Mouse (Mus musculus) MEL (cell line): Measurements from ENCODE around the gene Ttf2.

Experiments used
- CTCF ChIP-seq, 3 experiments: IDR thresholded peaks in 2 of 3; conservative IDR thresholded peaks in 1 of 3; 2 replicates each; pipeline ENCODE4 v1.5.1; 2011 to 2012; ENCODE audit warnings: low read length in 3 of 3, low read depth in 2 of 3, mild to moderate bottlenecking in 2 of 3, improper control_type of control experiment in 1 of 3, inconsistent platforms in 1 of 3, mixed read lengths in 1 of 3, moderate library complexity in 1 of 3; ENCODE audit not compliant: control insufficient read depth in 1 of 3, insufficient read depth in 1 of 3, poor library complexity in 1 of 3, severe bottlenecking in 1 of 3
- MAX ChIP-seq: IDR thresholded peaks from 2 replicates; pipeline ENCODE4 v1.6.1; 2011; ENCODE audit warnings: low read length, improper control_type of control experiment
- POLR2A ChIP-seq, 2 experiments: IDR thresholded peaks; 2 replicates each; pipeline ENCODE4 v1.6.1; 2011 to 2012; ENCODE audit warnings: low read length in 2 of 2, mild to moderate bottlenecking in 2 of 2, control low read depth in 1 of 2, improper control_type of control experiment in 1 of 2, low read depth in 1 of 2, moderate library complexity in 1 of 2; ENCODE audit not compliant: control insufficient read depth in 1 of 2, insufficient read depth in 1 of 2, poor library complexity in 1 of 2
- POLR2AphosphoS2 ChIP-seq: IDR thresholded peaks from 2 replicates; pipeline ENCODE4 v1.6.1; 2011; ENCODE audit warnings: low read length, improper control_type of control experiment
- SMC3 ChIP-seq: IDR thresholded peaks from 2 replicates; pipeline ENCODE4 v1.6.1; 2011; ENCODE audit warnings: low read depth, low read length, improper control_type of control experiment
- ZC3H11A ChIP-seq: IDR thresholded peaks from 2 replicates; pipeline ENCODE4 v1.6.1; 2012; ENCODE audit warnings: low read depth, mild to moderate bottlenecking, inconsistent platforms, low read length, improper control_type of control experiment

- no peak for TF ChIP-seq ZC3H11A
- TF ChIP-seq SMC3, result no peak
- TF ChIP-seq CTCF (IDR thresholded peaks at IDR 0.05 in 2 of 3, conservative IDR thresholded peaks at IDR 0.05 in 1 of 3; ENCODE audit: control insufficient read depth in 1 of 3, insufficient read depth in 1 of 3, low read depth in 2 of 3, low read length in 3 of 3, poor library complexity in 1 of 3, severe bottlenecking in 1 of 3), result no peak
- no peak for TF ChIP-seq MAX
- no peak for TF ChIP-seq POLR2AphosphoS2
- TF ChIP-seq POLR2A (IDR thresholded peaks at IDR 0.05; ENCODE audit: control insufficient read depth in 1 of 2, insufficient read depth in 1 of 2, low read depth in 1 of 2, low read length in 2 of 2, poor library complexity in 1 of 2), result no peak
These were observed 8.0 kb downstream of the Ttf2 start for GRCm38 (mm10) chr3:100961501-100961900.
